Mouse (Mus musculus): ENCODE results near the gene Ctrb1. TPM values are rescaled to one million over a fixed set of nuclear protein-coding genes. Genes with fewer than 3 reads are reported as not detected.

Gene Ctrb1
- polyA plus RNA-seq, 1 experiment from 2014 or later = 2.5 TPM

DNA sequence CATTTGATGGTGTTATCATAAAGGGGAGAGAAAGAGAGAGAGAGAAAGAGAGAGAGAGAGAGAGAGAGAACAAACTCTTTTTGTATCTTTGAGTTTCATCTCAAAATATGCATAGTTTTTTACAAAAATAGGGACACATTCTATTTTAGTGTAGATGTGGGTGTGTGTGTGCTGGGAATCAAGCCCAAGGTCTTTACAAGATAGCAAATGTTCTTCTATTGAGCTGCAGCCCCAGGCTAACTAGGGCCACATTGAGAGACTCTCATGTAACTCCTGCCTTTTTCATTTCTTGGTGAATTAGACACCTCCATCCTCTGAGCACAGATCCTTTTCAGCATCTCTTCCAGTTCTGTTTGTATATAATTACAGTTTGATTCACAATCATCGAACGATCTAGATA is 49.7 kb downstream of the Ctrb1 start:
- peaks cover 15% of the 10 kb centered on the region for H3K4me1 ChIP-seq
- WGBS = 97% methylated on average over 2 of the region's 2 CpGs

GRCm38 (mm10) chr8:111638086-111638485 is 52.7 kb downstream of the Ctrb1 start:
- Histone ChIP-seq H3K9ac (no peak overlapping the region), H3K4me3 (no peak overlapping the region), H3K27me3 (replicated peaks) (no peaks in the 10 kb centered on the region), H3K36me3 (replicated peaks) (no peaks in the 10 kb centered on the region), H3K4me2 (no peak overlapping the region), H3K27ac (no peak overlapping the region), H3K4me1 (peaks cover 8% of the 10 kb centered on the region), H3K9me3 (no peaks in the 10 kb centered on the region)
- ATAC-seq (replicated peaks) = no peak

More for the DNA sequence above, 49.7 kb downstream of the Ctrb1 start:
- no peak overlapping the region for H3K4me2 ChIP-seq
- H3K27ac ChIP-seq = no peak overlapping the region
- H3K27me3 ChIP-seq (replicated peaks) = no peaks in the 10 kb centered on the region
- H3K36me3 ChIP-seq (replicated peaks) = no peaks in the 10 kb centered on the region
- no peak overlapping the region for H3K9ac ChIP-seq
- no peaks in the 10 kb centered on the region for H3K9me3 ChIP-seq
- ATAC-seq (replicated peaks) = no peak
- no peak overlapping the region for H3K4me3 ChIP-seq

Small RNA genes lying within 50 kb of the gene (microRNA-seq; reads per million reads assigned to microRNA genes)
- gene Mir7076 = not detected

Other genes starting within 250 kb of the Ctrb1 start
- 6.8 and 8.3 TPM in 2 replicates for gene Wdr59, start 168.9 kb downstream of the Ctrb1 start, polyA plus RNA-seq (2015; fragmentation: Nextera tagmentation; extraction: Ambion mirVana)
- 106 and 119 TPM in 2 replicates for gene Znrf1, start 154.9 kb downstream of the Ctrb1 start, polyA plus RNA-seq (2015; fragmentation: Nextera tagmentation; extraction: Ambion mirVana)
- 0.71 and 0.82 TPM in 2 replicates for gene Ldhd, start 60.6 kb downstream of the Ctrb1 start, polyA plus RNA-seq (2015; fragmentation: Nextera tagmentation; extraction: Ambion mirVana)
- gene Zfp1, start 47.6 kb downstream of the Ctrb1 start, polyA plus RNA-seq (2015; fragmentation: Nextera tagmentation; extraction: Ambion mirVana) = 29.1 and 30.0 TPM in 2 replicates
- gene Bcar1, start 52.8 kb upstream of the Ctrb1 start, polyA plus RNA-seq (2015; fragmentation: Nextera tagmentation; extraction: Ambion mirVana) = 51.9 and 55.8 TPM in 2 replicates
- gene Cfdp1, start 163.3 kb upstream of the Ctrb1 start, polyA plus RNA-seq (2015; fragmentation: Nextera tagmentation; extraction: Ambion mirVana) = 210 and 216 TPM in 2 replicates
- gene Tmem170, start 185.7 kb upstream of the Ctrb1 start, polyA plus RNA-seq (2015; fragmentation: Nextera tagmentation; extraction: Ambion mirVana) = 3.7 and 3.8 TPM in 2 replicates
- 4.0 and 4.6 TPM in 2 replicates for gene Chst5, start 219.4 kb upstream of the Ctrb1 start, polyA plus RNA-seq (2015; fragmentation: Nextera tagmentation; extraction: Ambion mirVana)
- 20.4 and 20.5 TPM in 2 replicates for gene Tmem231, start 242.9 kb upstream of the Ctrb1 start, polyA plus RNA-seq (2015; fragmentation: Nextera tagmentation; extraction: Ambion mirVana)
- gene Gabarapl2, start 249.7 kb upstream of the Ctrb1 start, polyA plus RNA-seq (2015; fragmentation: Nextera tagmentation; extraction: Ambion mirVana) = 430 and 438 TPM in 2 replicates